ENCODE assay signal across 8 mouse cellular contexts in the genomic region with DNA sequence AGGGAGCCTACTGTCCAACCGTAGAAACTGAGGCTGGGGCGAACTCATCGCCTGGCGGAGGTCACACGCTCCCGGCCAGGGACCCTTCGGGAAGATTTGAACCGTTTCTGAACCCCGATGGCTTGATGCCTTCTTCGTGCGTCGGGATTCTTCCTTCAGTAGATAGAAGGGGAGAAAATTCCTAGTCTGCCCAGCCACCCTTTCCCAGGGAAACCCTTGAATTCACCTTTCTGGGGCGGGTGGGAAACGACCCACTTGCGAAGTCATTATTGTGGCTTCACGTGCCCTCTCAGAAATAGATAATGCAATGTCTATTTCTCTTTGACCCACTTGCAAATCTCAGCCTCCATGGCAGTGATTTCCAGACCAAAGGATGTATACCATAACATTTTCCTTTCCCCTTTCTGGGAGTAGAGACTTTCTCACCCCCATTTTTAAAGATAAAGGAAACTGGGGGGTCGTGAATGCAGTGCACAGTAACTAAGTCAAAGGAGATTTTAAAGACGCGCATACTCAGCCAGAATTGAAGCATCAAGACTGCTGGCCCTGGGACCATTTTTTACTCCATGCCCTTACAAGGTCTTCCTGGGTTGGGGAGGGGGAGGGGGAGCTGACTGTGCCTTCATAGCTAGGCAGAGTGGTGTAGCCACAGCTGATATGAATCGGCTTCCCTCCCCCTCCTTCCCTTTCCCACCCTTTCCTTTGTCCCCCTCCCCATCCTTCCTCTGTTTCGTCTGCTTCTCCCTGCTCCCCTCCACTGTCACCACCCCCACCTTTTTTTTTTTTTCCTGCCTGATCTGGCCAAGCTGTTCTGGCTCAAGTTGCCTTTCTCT. TPM values are rescaled to one million over a fixed set of nuclear protein-coding genes. Genes with fewer than 3 reads are reported as not detected.
A peak's percentile ranks its signal among the peaks of the same experiment; 100 is the strongest.
DNase-seq lines count a peak whose midpoint lies in the region; ATAC-seq lines count a peak whose summit lies in the region.

No protein-coding gene starts in this region.

- peak overlapping the region; percentile 98 for H3K9ac ChIP-seq in heart, embryonic 12.5 days
- H3K9ac ChIP-seq in kidney, embryonic 14.5 days (ENCODE audit: low read depth, low read length): peak overlapping the region; percentile 98
- H3K9ac ChIP-seq in liver, embryonic 12.5 days: peak overlapping the region; percentile 86
- peak overlapping the region; percentile 92 for H3K9ac ChIP-seq in neural tube, embryonic 11.5 days (ENCODE audit: low read length)

- peak overlapping the region; percentile 98 for H3K4me3 ChIP-seq in heart, embryonic 12.5 days
- peak overlapping the region; percentile 97 for H3K4me3 ChIP-seq in kidney, embryonic 14.5 days (ENCODE audit: low read length)
- H3K4me3 ChIP-seq in liver, embryonic 12.5 days: peak overlapping the region; percentile 80
- H3K4me3 ChIP-seq in neural tube, embryonic 11.5 days (ENCODE audit: low read depth, low read length): peak overlapping the region; percentile 97

- H3K36me3 ChIP-seq in heart, embryonic 12.5 days: peaks cover 40% of the 10 kb centered on the region
- H3K36me3 ChIP-seq in kidney, embryonic 14.5 days (ENCODE audit: control insufficient read depth, insufficient read depth, low read length): peaks cover 40% of the 10 kb centered on the region
- peaks cover 40% of the 10 kb centered on the region for H3K36me3 ChIP-seq in liver, embryonic 12.5 days
- no peaks in the 10 kb centered on the region; the same call in 1 of the 2 replicates for H3K36me3 ChIP-seq in neural tube, embryonic 11.5 days (ENCODE audit: control insufficient read depth, insufficient read depth, low read length)

- 1% methylated on average over 21 of the region's 21 CpGs for WGBS in heart, embryonic 12.5 days
- WGBS in kidney, embryonic 14.5 days: under 1% methylated on average over 21 of the region's 21 CpGs
- WGBS in liver, embryonic 12.5 days (ENCODE audit: insufficient replicate concordance): 3% methylated on average over 21 of the region's 21 CpGs
- 3% methylated on average over 21 of the region's 21 CpGs for WGBS in neural tube, embryonic 11.5 days

- DNase-seq in 3T3-L1 (ENCODE audit: low read depth, low spot score): peak; percentile 77
- DNase-seq in MN1 (ENCODE audit: low spot score): peak; percentile 62
- DNase-seq in embryo, embryonic 11 days: peak; percentile 82
- DNase-seq in neural tube, embryonic 11.5 days (ENCODE audit: low spot score): peak; percentile 59
- DNase-seq in thymus, postnatal 4 days: peak; percentile 68

- H3K27me3 ChIP-seq in heart, embryonic 12.5 days (replicated peaks): no peaks in the 10 kb centered on the region
- H3K27me3 ChIP-seq in kidney, embryonic 14.5 days (ENCODE audit: control insufficient read depth, insufficient read depth, low read length): no peaks in the 10 kb centered on the region
- no peaks in the 10 kb centered on the region for H3K27me3 ChIP-seq in liver, embryonic 12.5 days (replicated peaks)
- no peaks in the 10 kb centered on the region for H3K27me3 ChIP-seq in neural tube, embryonic 11.5 days (ENCODE audit: control insufficient read depth, insufficient read depth, low read length)

- H3K4me1 ChIP-seq in heart, embryonic 12.5 days (replicated peaks): peaks cover 48% of the 10 kb centered on the region
- peaks cover 27% of the 10 kb centered on the region for H3K4me1 ChIP-seq in kidney, embryonic 14.5 days (ENCODE audit: control insufficient read depth, insufficient read depth, low read length)
- peaks cover 42% of the 10 kb centered on the region for H3K4me1 ChIP-seq in liver, embryonic 12.5 days
- H3K4me1 ChIP-seq in neural tube, embryonic 11.5 days (ENCODE audit: control insufficient read depth, insufficient read depth, low read length): 0 out of 2 replicates have a peak, but pooled peaks cover 4% of the 10 kb centered on the region

- peak overlapping the region; percentile 97 for H3K27ac ChIP-seq in heart, embryonic 12.5 days (ENCODE audit: poor library complexity, severe bottlenecking)
- H3K27ac ChIP-seq in kidney, embryonic 14.5 days (ENCODE audit: low read depth, low read length): peak overlapping the region; percentile 95
- H3K27ac ChIP-seq in liver, embryonic 12.5 days: peak overlapping the region; percentile 86
- H3K27ac ChIP-seq in neural tube, embryonic 11.5 days (ENCODE audit: low read depth, low read length): peak overlapping the region; percentile 83

- no peaks in the 10 kb centered on the region for H3K9me3 ChIP-seq in heart, embryonic 12.5 days (replicated peaks)
- H3K9me3 ChIP-seq in kidney, embryonic 14.5 days (ENCODE audit: control insufficient read depth, low read length): no peaks in the 10 kb centered on the region
- no peaks in the 10 kb centered on the region for H3K9me3 ChIP-seq in liver, embryonic 12.5 days (replicated peaks)
- H3K9me3 ChIP-seq in neural tube, embryonic 11.5 days (ENCODE audit: control insufficient read depth, low read length): no peaks in the 10 kb centered on the region

- H3K4me2 ChIP-seq in heart, embryonic 12.5 days: peak overlapping the region; percentile 81
- peak overlapping the region; percentile 75 for H3K4me2 ChIP-seq in kidney, embryonic 14.5 days (replicated peaks; ENCODE audit: low read depth, low read length)
- peak overlapping the region; percentile 96 for H3K4me2 ChIP-seq in liver, embryonic 12.5 days
- peak overlapping the region; percentile 75 for H3K4me2 ChIP-seq in neural tube, embryonic 11.5 days (ENCODE audit: low read depth)

- peak; percentile 37 for ATAC-seq in heart, embryonic 12.5 days (ENCODE audit: insufficient number of reproducible peaks, low FRiP score)
- peak; percentile 65 for ATAC-seq in kidney, embryonic 14.5 days (ENCODE audit: low FRiP score, low TSS enrichment)
- no peak for ATAC-seq in liver, embryonic 12.5 days
- 0 out of 2 replicates have a peak, but pooled peaks have one; percentile 13 for ATAC-seq in neural tube, embryonic 11.5 days (ENCODE audit: insufficient read depth, low FRiP score, low TSS enrichment)

RNA-seq across cellular contexts. Expression of gene Fkbp1a, which starts 1.0 kb away (rescaled TPM):
- polyA plus RNA-seq in heart, embryonic 12.5 days (2016; fragmentation: Nextera tagmentation; extraction: Ambion mirVana): 751 and 791 TPM in 2 replicates
- polyA plus RNA-seq in kidney, embryonic 14.5 days (2014; fragmentation: Nextera tagmentation; extraction: Ambion mirVana): 573 and 762 TPM in 2 replicates
- polyA plus RNA-seq in liver, embryonic 12.5 days (2016; fragmentation: Nextera tagmentation; extraction: Ambion mirVana): 233 and 244 TPM in 2 replicates
- 656 and 663 TPM in 2 replicates for polyA plus RNA-seq in neural tube, embryonic 11.5 days (2014; fragmentation: Nextera tagmentation; extraction: Ambion mirVana)

RNA-seq across cellular contexts. Expression of gene Sdcbp2, which starts 29.1 kb away (rescaled TPM):
- 1.0 and 1.6 TPM in 2 replicates for polyA plus RNA-seq in heart, embryonic 12.5 days (2016; fragmentation: Nextera tagmentation; extraction: Ambion mirVana)
- polyA plus RNA-seq in kidney, embryonic 14.5 days (2014; fragmentation: Nextera tagmentation; extraction: Ambion mirVana): 1.3 and 1.9 TPM in 2 replicates
- 0.16 and 0.45 TPM in 2 replicates for polyA plus RNA-seq in liver, embryonic 12.5 days (2016; fragmentation: Nextera tagmentation; extraction: Ambion mirVana)
- 1.3 and 1.4 TPM in 2 replicates for polyA plus RNA-seq in neural tube, embryonic 11.5 days (2014; fragmentation: Nextera tagmentation; extraction: Ambion mirVana)

RNA-seq across cellular contexts. Expression of gene Nsfl1c, which starts 49.3 kb away (rescaled TPM):
- polyA plus RNA-seq in heart, embryonic 12.5 days (2016; fragmentation: Nextera tagmentation; extraction: Ambion mirVana): 159 and 160 TPM in 2 replicates
- polyA plus RNA-seq in kidney, embryonic 14.5 days (2014; fragmentation: Nextera tagmentation; extraction: Ambion mirVana): 198 and 253 TPM in 2 replicates
- 111 and 117 TPM in 2 replicates for polyA plus RNA-seq in liver, embryonic 12.5 days (2016; fragmentation: Nextera tagmentation; extraction: Ambion mirVana)
- 287 and 297 TPM in 2 replicates for polyA plus RNA-seq in neural tube, embryonic 11.5 days (2014; fragmentation: Nextera tagmentation; extraction: Ambion mirVana)
